Mouse (Mus musculus): ENCODE measurements at regions not wholly inside any gene's neighbourhood (a gene's known extent, or its start where the extent isn't known, plus 50 kb on each side); places are given as distances from the start of the nearest gene placed in this dataset.
"Not testable (repeated sequence)": the region's sequence is repeated elsewhere in the genome, so short reads cannot be mapped to it uniquely, and the experiment has no call there.

DNA sequence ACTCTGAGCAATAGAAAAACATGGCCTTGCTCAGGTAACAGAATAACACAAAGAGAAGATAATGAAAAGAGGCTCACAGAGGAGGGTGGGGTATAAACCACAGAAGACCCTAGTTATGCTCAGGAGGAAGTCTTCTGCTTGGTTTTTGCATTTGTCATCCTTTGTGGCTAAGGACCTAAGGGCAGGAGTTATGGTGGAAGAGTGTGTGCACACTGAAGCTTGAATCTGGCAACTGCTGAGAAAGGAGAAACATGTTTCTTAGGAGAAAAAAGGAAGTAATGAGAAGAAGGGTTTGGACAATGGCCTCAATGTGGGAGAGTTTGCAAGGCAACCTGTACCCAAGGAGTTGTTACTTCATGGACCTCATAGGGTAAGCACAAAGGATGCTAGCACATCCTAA lies 106.8 kb upstream of the Nyap2 start:
- no peak for DNase-seq

DNA sequence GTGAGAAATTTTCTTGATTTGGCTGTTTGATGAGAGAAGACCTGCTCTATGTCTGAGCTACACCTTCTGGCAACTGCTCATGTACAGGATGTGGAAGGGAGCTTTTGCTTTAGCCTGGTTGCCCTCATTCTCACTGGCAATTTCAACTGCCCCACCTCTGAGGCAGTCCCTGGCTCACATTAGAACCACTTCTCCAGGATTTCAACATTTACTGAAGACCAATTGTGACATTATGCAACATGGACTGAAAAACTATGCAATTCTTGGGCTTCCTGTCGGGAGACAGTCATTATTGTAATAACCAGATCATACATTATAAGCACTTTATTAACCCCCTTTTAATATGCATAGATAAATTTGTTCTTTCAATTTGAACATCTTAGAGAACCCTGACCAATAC lies 107.6 kb upstream of the Nyap2 start:
- DNase-seq: no peak

DNA sequence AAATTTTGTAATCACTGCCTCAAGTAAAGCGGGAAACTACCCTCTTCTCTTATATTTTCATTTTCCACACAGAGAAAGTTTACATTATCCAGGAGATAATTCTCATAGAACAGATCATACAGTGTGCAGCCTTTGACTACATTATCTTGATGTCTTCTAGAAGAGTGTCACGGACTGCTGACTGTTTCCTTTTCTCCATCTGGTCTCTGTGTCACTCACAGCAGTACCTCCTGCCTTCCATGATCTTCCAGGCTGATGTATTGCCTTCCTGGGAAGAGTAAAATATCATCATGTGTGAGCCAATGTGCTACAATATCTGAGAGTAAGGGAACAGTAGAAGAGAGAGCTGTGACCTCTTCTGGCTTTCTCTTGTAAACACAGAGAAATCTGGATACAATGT lies 111.0 kb upstream of the Nyap2 start:
- DNase-seq: no peak

DNA sequence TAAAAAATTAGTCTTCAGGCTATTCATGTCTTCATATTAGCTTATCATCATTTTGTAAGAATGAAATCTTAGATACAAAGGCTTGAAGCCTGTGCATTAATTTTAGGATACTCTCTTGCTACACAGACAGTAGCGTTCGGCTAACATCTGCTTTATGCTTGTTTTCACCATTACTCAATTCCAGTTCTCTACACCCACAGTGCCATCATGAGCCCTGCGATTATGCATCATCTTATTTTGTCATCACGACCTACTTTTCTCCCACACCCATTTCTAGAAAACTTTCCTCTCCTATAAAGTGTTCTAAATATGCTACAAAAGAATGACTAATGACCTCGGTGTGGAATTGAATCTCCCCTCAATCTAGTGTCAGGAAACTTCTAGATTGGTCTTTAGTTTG lies 112.4 kb upstream of the Nyap2 start:
- DNase-seq: peak; percentile 45

DNA sequence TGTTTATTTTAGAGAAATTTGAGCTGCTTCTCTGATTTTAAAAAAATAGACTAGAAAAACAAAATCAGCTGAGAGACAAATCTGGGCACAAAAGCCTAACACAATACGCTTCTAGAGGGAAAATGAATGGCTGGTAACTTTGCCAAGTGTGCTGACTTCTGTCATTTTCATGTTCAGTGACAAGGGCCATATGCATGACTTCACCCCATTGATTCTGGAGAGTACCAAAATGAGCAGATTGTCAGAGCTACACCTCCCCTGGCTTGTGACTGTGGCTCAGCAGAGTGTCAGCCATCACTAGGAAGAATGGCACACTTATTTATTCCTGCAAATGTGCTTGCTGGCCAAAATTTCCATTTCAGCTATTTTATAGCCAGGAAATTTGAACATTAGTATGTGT lies 112.9 kb upstream of the Nyap2 start:
- peak; percentile 2 for DNase-seq

DNA sequence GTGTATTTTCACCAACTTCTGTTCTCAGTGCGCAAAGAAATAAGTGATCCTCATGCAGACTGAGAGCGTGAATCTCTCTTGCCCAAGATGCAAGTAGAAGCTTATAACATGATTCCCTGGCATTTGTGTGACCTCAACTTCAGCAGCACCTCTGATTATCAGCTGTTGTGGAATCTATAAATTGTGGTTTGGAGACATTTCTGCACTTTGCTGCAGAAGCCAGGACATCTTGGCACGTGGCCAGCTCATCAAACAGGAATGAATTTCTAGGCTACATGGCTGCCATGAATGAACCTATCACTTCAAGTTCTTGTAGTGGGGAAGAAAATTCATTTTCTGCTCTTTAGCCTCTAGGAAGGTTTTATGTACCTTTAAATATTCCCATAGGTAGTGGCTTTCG lies 126.3 kb upstream of the Nyap2 start:
- DNase-seq: no peak

DNA sequence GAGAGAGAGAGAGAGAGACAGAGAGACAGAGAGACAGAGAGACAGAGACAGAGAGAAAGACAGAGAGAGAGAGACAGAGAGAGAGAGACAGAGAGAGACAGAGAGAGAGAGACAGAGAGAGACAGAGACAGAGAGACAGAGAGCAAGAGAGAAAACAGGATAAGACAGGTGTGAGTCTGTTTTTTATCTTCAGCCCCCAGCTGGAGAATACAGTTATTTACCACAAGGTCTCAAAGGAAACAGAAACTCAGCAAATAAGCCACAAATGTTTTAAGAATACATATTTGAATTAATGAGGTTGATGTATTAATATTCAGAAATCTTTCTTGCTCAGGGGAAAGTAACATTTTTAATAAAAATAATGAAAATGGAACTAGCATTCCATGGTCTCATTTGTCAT lies 130.7 kb upstream of the Nyap2 start:
- not testable (repeated sequence) for DNase-seq

DNA sequence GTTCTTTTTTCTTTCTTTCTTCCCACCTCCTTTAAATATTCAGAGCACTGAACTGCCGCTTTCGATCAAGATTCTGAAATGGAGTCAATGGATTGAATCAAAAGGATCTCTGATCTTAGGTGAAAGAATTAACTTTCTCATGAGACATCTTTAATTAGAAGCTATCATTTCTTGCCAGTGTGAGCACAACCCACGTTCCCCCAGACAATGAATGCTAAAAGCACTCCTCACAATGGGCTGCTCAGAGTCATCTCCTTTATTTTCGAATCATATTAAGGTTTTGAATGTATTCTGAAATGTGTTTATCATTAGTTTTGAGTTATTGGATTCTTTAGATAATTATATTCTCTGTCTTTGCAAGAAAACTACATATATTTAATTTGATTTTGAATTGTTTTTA lies 137.4 kb upstream of the Nyap2 start:
- DNase-seq: no peak

DNA sequence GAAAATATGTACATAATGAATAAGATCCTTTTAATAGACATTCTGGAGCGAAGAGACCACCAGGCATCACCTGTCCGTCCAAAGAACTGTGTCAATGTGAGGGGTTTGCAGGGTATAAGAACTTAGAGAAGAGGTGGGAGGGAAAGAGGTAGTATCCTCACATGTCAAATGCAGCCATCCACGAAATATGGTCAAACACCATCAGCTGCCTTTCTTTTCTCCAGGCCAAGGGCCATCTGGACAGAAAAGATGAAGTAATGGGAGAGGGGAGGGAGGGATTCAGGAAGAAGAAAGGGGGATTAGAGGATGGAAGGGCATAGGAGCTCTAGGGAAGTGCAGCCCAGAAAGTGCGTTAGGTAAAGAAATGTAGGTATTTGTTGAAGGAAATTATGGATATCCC lies 141.0 kb upstream of the Dock10 start:
- no peak for DNase-seq

DNA sequence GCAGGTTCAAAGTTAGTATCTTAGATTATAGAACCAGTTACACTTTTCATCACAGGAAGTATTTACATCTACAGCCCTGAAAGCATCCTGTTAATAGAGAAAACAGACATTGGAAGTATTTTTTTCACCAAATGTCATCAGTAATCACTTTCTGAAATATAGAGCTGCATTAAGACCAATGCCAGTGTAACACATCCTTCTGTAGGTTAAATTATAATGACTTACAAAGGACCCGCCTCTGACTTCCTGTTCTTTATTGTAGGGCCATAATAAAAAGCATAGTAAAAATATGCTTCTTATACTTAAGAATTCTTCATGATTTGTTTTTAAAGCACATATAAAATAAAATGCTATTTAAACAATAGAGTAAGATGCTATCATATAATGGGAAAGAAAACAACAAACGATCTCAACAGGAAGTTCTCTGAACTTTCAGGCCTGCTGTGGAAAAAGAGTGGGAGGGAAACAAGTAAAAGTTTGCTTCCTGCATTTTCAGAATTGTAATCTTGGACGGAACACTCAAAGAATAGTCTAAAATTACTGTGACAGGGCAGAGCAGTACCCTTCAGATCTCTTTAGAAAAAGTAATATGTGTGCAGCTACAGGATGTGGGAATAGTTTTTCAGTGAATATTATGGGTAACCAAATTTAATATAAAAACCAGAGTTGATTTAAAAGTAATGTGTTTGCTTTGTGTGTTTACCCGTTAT lies 116.0 kb upstream of the Dock10 start:
- DNase-seq: no peak

DNA sequence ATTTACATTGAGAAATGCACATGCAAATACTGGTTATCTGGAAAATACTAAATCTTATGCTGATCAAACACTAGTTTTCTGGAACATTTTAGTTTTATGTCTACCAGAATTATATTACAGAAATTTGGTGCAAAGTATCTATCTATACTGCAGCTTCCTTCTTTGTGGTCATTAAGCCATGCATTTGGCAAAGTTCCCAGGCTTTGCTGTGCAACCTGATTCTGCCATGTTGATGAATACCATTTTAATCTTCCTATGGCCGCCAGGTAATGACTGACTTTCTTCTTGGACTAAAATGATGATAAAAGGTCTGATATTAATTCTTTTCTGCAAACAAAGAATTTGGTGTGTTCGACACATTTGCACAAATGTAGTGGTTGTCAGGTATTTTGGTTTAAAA lies 115.3 kb upstream of the Dock10 start:
- no peak for DNase-seq

DNA sequence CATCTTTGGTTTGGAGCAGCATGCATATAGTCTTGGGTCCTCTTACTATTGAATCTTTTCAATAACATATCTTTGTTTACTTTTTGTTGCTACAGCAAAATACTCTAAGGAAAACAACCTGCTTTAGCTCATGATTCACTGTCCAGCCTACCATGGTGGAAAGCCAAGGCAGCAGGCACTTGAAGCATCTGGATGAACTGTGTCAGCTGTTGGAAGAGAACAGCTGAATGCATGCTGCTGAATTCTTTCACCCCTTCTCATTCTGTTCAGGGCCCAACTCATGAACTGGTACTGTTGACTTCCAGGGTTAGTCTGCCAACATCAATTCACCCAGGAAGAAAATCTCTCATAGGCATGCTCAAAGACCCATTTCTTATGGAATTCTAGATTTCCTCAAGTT lies 110.5 kb upstream of the Dock10 start:
- no peak for DNase-seq

DNA sequence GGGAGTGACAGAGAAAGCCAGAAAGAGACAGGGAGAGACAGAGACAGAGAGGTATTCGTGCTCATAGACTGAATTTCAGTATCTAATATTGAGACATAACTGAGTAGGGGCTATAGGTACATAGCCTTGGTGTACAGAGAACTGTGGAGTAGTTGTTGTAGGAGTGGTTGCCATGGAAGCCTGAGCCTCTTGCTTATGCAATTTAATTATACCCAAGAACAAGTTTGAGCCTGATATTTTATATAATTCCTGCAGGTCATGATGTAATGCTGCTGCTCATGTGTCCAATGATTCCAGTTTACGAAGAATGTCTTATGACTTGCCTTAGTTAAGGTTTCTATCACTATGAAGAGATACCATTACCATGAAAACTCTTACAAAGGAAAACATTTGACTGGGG lies 98.7 kb upstream of the Dock10 start:
- peak; percentile 8 for DNase-seq

DNA sequence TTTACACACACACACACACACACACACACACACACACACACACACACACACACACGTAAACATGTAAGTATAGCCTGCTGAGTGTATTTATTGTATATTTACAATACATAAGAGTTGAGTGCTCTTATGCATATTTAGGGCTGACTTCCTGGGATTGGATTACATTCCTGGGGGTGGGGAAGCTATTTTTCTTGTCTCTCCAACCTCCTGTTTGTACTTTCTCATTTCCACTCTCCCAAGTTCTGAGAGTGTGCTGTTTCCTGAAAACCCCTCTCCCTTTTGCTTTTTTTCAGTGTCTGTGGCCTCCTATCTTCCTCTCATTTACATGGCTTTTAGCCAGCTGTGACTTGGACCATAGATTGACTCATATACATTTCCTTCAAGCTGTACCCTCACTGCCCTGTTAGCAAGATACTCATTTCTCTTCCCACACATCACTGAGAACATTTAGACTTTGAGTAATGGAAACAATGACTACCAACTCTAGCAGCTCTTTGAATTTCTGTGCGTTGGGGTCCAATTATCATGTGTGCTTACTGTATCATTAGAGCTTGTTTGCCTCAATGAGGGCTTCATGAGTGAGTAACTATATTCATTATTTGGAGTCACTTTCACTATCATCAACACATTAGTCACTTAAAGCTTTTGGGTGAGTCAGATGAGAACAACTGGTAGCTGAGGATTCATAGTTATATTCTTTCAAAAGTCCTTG lies 96.8 kb upstream of the Dock10 start:
- no peak for DNase-seq

DNA sequence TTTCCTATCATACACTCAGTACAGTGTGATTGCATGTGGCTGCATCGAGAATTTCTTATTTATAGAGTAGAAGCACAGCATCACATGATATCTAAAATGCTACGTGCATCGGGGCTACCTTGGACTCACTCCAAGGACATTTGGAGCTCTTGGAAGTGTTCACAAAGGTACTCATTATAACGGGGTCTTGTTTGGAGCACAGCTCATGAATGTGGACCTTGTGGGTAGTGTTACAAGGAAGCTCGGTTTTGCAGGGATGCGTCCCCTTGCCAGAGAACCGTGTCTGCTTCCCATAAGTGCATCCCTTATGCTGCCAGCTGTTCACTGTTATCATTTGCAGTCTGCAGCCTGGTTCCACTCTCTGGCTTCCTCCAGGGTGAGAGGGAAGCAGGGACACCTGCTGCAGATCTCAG lies 96.0 kb upstream of the Dock10 start:
- DNase-seq: peak; percentile 69

DNA sequence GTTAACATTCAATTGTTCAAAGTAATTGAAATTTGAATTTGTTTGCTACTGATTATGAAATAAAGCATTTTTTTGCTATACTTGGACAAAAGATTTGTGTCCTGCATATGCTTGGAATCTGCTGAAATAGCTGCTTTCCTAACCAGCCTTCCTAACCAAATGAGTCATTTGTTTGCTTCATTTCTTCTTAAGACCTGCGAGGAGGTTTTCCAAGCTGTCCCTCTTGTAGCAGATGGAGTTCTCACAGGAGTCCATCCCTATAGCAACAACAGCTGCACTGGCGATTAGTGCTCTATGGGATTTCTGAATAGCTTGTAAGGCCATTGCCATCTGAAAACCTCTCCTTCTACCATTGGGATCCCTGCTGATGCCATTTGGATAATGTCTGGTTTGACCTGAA lies 94.4 kb upstream of the Dock10 start:
- DNase-seq: peak; percentile 44

DNA sequence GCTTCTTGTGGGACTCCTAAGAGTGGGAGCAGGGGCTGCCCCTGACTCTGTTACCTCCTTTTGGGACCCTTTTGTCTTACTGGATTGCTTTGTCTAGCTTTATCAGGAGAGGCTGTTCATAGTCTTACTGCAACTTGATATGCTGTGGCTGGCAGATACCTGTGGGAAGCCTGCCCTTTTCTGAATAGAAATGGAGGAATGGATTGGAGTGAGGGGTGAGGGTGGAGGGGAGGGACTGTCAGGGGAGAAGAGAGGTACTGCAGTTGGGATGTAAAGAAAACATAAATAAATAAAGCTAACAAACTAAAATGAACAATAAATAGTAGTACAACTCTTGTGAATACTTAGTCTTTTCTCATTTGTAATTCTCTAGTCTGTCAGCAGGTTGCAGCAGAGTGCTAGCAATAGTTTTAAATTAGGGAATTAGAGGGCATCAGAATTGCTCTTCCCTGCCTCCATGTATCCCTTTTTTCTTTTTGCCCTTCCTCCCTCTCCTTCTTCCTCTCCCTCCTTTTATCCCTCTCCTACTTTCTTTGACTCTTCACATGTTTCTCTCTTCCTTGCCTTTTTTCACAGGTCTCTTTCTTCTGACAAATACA lies 72.0 kb upstream of the Dock10 start:
- DNase-seq: peak; percentile 39

DNA sequence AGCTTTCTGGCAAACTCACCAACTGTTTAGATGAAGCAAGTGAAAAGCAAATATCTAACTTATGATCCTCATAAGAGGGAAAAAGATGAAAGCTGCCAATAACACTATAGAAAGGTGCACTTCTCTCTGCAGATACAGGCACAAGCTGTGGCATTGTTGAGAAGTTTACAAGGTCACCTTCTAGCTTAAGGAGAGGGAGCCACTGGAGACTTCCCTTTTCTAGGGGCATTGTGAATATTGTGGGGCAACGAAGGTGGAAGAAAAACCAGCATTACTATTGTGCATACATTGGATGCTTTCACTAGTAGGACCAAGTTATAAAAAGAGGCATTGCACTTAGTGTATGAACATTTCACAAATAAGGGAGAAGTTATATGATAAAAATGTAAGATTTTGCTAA lies 68.1 kb upstream of the Dock10 start:
- no peak for DNase-seq

DNA sequence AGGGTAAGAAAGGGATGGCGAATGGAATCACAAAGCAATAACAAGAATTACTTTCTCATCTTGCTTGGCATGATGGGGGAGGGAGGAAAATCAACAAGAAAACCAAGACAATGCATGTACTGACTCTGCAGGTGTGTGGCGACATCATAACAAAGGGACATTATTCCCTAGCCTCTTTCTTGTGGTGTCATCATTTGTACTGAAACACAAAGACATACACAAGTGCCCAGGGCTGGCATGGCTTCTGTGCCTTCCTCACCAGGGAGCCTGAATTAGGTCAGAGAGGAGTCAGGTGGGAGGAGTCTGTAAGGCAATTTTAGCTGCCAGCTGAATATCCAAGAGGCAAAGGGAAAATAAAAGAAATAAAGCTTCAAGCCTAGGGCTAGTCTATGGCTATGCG lies 65.6 kb upstream of the Dock10 start:
- peak; percentile 22 for DNase-seq

DNA sequence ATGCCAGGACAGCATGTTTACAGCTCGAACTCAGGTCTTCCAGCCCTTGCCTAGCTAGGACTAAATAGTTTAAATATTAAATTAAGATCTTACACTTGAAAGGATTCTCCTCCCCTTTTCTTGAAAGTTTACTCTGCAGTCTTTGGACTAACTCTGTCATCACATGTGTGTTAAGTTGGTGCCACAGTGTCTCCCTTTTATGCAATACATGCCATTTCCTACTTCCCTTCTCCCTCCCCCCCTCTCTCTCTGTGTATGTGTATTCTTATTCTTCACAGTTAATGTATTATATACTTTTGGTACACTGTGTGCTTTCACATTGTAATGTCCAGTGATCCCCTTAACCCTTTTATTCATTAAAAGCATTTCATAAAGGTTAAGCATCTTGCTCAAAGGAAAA lies 63.9 kb upstream of the Dock10 start:
- no peak for DNase-seq

DNA sequence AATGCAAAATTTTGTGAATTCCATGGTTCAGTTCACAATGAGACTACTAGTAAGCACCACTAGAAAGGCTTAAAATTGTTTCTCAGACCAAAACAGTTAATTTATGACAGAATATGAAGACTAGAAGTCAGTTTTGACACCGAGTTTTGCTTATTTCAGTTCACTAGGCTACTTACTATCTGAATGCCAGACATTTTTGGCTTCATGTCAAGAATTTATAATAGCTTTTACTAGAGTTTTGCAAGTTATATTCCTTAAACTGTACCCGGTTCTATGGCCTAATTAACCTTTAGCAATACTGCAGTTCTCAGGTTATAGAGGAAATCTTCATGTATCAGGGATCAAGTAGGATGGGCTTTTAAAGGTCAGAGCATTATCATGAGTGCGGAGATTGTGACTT lies 54.6 kb upstream of the Dock10 start:
- DNase-seq: no peak
